Mouse (Mus musculus): ENCODE measurements around the gene Bcat1.

GRCm38 (mm10) chr6:144964205-144964604 is 111.8 kb downstream of the Bcat1 start:
- no peak for TF ChIP-seq MYOG (IDR thresholded peaks at IDR 0.05; ENCODE audit: control insufficient read depth, extremely low read depth, insufficient read length)
- TF ChIP-seq CTCF (IDR thresholded peaks at IDR 0.05; ENCODE audit: control insufficient read depth, insufficient read depth, insufficient read length): no peak
- no peak for TF ChIP-seq USF1 (IDR thresholded peaks at IDR 0.05; ENCODE audit: low read depth)
- no peak for TF ChIP-seq MAX (IDR thresholded peaks at IDR 0.05)
